Mouse (Mus musculus) bone marrow, adult 2 months (tissue): ENCODE measurements around the gene Bloc1s3.

Experiments used
- CTCF ChIP-seq: fragments of 200-500 bp; IDR thresholded peaks from 2 replicates; pipeline ENCODE4 v1.5.1; 2011; ENCODE audit warnings: low read length, control low read depth; ENCODE audit not compliant: control insufficient read depth, insufficient read depth
- POLR2A ChIP-seq: fragments of 200-500 bp; IDR thresholded peaks from 2 replicates; pipeline ENCODE4 v1.6.1; 2011; ENCODE audit warnings: low read depth, mild to moderate bottlenecking, control low read depth, low read length, borderline replicate concordance; ENCODE audit not compliant: control insufficient read depth

DNA sequence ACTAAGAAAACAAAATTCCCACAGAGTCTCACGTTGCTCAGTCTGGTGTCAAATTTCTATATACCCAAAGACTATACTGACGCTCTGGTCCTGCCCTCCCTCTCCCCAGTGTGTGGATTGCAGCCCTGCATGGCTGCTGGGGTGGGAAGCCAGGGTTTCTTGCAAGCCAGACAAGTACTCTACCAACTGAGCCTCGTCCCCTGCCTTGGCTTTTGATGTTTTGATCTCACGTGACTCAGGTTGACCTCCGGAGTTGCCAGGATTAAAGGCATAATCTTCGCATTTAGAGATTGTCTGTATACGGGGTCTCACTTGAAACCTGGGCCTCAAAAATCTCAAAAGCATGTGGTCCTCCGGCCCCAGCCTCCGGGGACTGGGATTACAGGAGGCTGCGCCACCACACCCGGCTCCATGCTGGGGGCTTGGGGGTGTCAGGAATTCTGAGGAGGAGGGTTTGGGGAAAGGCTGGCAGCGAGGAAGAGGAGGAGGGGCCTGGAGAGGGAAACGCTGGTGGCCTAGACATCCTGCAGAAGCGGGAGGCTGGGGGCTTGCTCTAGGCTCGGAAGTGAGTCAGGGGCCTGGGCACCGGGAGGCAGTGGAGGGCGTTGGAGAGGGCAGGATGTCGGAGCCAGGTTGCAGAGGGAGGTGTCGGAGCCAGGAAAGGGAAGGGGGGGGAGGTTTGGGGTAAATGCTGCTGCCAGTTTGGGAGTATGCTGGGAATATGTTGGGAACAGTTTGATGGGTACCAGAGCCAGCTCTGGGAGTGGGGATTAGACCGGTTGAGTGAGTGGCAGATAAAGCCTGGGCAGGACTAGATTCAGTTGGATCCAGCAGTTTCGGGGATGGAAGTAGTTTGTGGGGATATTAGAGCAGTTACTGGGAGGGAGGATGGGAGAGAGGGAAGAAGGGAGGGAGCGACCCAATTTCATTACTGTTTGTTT lies 43.5 kb downstream of the Bloc1s3 start:
- no peak for TF ChIP-seq CTCF
- TF ChIP-seq POLR2A, result no peak
